In the genomic region with DNA sequence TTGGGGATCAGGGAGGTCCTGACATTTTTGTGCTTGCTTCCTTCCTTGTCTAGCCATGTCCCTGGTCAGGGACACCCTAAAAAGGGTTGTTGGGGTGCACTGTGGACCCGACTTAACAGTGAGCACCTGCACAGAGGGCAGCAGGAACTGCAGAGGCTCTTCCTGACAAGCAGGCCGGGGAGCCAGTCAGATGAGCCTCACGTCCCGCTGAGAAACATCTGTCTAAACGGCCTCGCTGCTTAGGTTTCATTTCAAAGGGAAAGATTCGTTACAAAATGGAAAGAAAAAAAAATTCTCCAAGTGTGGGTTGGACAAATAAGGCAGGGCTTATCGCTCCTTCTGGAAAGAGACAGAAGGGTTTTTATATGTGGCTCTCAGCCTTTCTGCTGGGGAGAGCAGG, we compare ENCODE assay signal across 14 mouse cellular contexts. TPM values are rescaled to one million over a fixed set of nuclear protein-coding genes. Genes with fewer than 3 reads are reported as not detected.
DNase-seq lines count a peak whose midpoint lies in the region; ATAC-seq lines count a peak whose summit lies in the region.
"Had no signal": no experiment of that assay in that cellular context is flagged by ENCODE, and none has a peak within 500 bp of the region (broad histone marks: within the 10 kb centered on the region; RNA-seq: fewer than 3 reads in every experiment).

No protein-coding gene starts in this region.

- H3K27me3 ChIP-seq in kidney, embryonic 16.5 days (ENCODE audit: insufficient read depth, low read length) = no peaks in the 10 kb centered on the region
- H3K27me3 ChIP-seq in kidney, embryonic 14.5 days (ENCODE audit: control insufficient read depth, insufficient read depth, low read length) = no peaks in the 10 kb centered on the region
- no peaks in the 10 kb centered on the region for H3K27me3 ChIP-seq in forebrain, embryonic 12.5 days
- H3K27me3 ChIP-seq: forebrain, embryonic 13.5 days had no signal

- H3K27ac ChIP-seq in kidney, embryonic 16.5 days (ENCODE audit: low read length) = no peak overlapping the region
- no peak overlapping the region for H3K27ac ChIP-seq in kidney, embryonic 14.5 days (ENCODE audit: low read depth, low read length)
- H3K27ac ChIP-seq in forebrain, embryonic 12.5 days = no peak overlapping the region
- H3K27ac ChIP-seq: forebrain, embryonic 13.5 days had no signal

- WGBS in kidney, embryonic 16.5 days = 32% methylated on average over 8 of the region's 8 CpGs
- 36% methylated on average over 8 of the region's 8 CpGs for WGBS in kidney, embryonic 14.5 days
- WGBS in forebrain, embryonic 12.5 days = 47% methylated on average over 8 of the region's 8 CpGs

- H3K4me1 ChIP-seq in kidney, embryonic 16.5 days (ENCODE audit: insufficient read depth, low read length) = peaks cover 4% of the 10 kb centered on the region; the same call in 1 of the 2 replicates
- H3K4me1 ChIP-seq in kidney, embryonic 14.5 days (ENCODE audit: control insufficient read depth, insufficient read depth, low read length) = 0 out of 2 replicates have a peak, but pooled peaks cover 3% of the 10 kb centered on the region
- H3K4me1 ChIP-seq in forebrain, embryonic 12.5 days = peaks cover 17% of the 10 kb centered on the region; the same call in 1 of the 2 replicates
- H3K4me1 ChIP-seq: forebrain, embryonic 13.5 days had no signal

- H3K9me3 ChIP-seq in kidney, embryonic 16.5 days (ENCODE audit: low read length) = no peaks in the 10 kb centered on the region
- no peaks in the 10 kb centered on the region for H3K9me3 ChIP-seq in kidney, embryonic 14.5 days (ENCODE audit: control insufficient read depth, low read length)
- 0 out of 2 replicates have a peak, but pooled peaks cover 4% of the 10 kb centered on the region for H3K9me3 ChIP-seq in forebrain, embryonic 12.5 days
- H3K9me3 ChIP-seq: forebrain, embryonic 13.5 days had no signal

- H3K9ac ChIP-seq in kidney, embryonic 16.5 days (replicated peaks; ENCODE audit: low read length) = 0 out of 2 replicates have a peak overlapping the region, but pooled peaks have one; percentile 3
- no peak overlapping the region for H3K9ac ChIP-seq in kidney, embryonic 14.5 days (ENCODE audit: low read depth, low read length)
- H3K9ac ChIP-seq in forebrain, embryonic 12.5 days = no peak overlapping the region
- H3K9ac ChIP-seq: forebrain, embryonic 13.5 days had no signal

- peak; percentile 8 for DNase-seq in CD4-positive, CD25-positive, alpha-beta regulatory T cell, adult 2 months (ENCODE audit: low read depth, low spot score)
- peak; percentile 14 for DNase-seq in right cerebral cortex, adult 18-20 months
- no peak for DNase-seq in right cerebral cortex, postnatal 10 days (ENCODE audit: low spot score in 2 of 2)
- peak; percentile 49 for DNase-seq in thymus, postnatal 4 days
- DNase-seq: cerebellum, postnatal 25 days; heart, postnatal 4 days; kidney, postnatal 14 days; lung, adult 2 months had no signal

- no peak overlapping the region for H3K4me3 ChIP-seq in kidney, embryonic 16.5 days (ENCODE audit: low read length)
- no peak overlapping the region for H3K4me3 ChIP-seq in kidney, embryonic 14.5 days (ENCODE audit: low read length)
- no peak overlapping the region for H3K4me3 ChIP-seq in forebrain, embryonic 12.5 days (replicated peaks)
- H3K4me3 ChIP-seq: forebrain, embryonic 13.5 days had no signal

- H3K4me2 ChIP-seq in kidney, embryonic 16.5 days (replicated peaks; ENCODE audit: low read depth, low read length) = no peak overlapping the region
- H3K4me2 ChIP-seq in kidney, embryonic 14.5 days (replicated peaks; ENCODE audit: low read depth, low read length) = no peak overlapping the region
- H3K4me2 ChIP-seq in forebrain, embryonic 12.5 days = no peak overlapping the region
- H3K4me2 ChIP-seq: forebrain, embryonic 13.5 days had no signal

- ATAC-seq in CD4-positive, CD25-positive, alpha-beta regulatory T cell, adult 4 months = no peak
- no peak for ATAC-seq in kidney, embryonic 16.5 days (ENCODE audit: low FRiP score, low TSS enrichment)
- ATAC-seq in kidney, embryonic 14.5 days (ENCODE audit: low FRiP score, low TSS enrichment) = no peak
- no peak for ATAC-seq in forebrain, embryonic 12.5 days (ENCODE audit: low FRiP score)
- ATAC-seq: activated CD4-positive, CD25-positive, alpha-beta regulatory T cell, adult 4 months; forebrain, embryonic 13.5 days had no signal

- no peaks in the 10 kb centered on the region for H3K36me3 ChIP-seq in kidney, embryonic 16.5 days (ENCODE audit: insufficient read depth, low read length)
- no peaks in the 10 kb centered on the region for H3K36me3 ChIP-seq in kidney, embryonic 14.5 days (ENCODE audit: control insufficient read depth, insufficient read depth, low read length)
- H3K36me3 ChIP-seq in forebrain, embryonic 12.5 days (replicated peaks) = no peaks in the 10 kb centered on the region

RNA-seq across cellular contexts. Expression of a gene that starts 40.4 kb away (rescaled TPM):
- polyA plus RNA-seq in CD4-positive, CD25-positive, alpha-beta regulatory T cell, adult 4 months (2017; shearing (Covaris generic)) = under 1 TPM; 0.11 to 0.12 TPM
- 0.82 and 1.3 TPM in 2 replicates for polyA plus RNA-seq in kidney, embryonic 16.5 days (2015; fragmentation: Nextera tagmentation; extraction: Ambion mirVana)
- polyA plus RNA-seq in kidney, embryonic 14.5 days (2014; fragmentation: Nextera tagmentation; extraction: Ambion mirVana) = 0.44 and 0.95 TPM in 2 replicates
- 3.6 and 4.0 TPM in 2 replicates for polyA plus RNA-seq in forebrain, embryonic 12.5 days (2016; fragmentation: Nextera tagmentation; extraction: Ambion mirVana)

Comparison
In these comparisons a context has a peak if more than half of its experiments do, and no peak if none do; other contexts are left out.
1. DNase-seq: peak in CD4-positive, CD25-positive, alpha-beta regulatory T cell, adult 2 months (single experiment), right cerebral cortex, adult 18-20 months (single experiment) and thymus, postnatal 4 days (single experiment); none in right cerebral cortex, postnatal 10 days (0 of 2).